Mouse (Mus musculus) CH12.LX (cell line): ENCODE results near the gene C1ra. TPM values are rescaled to one million over a fixed set of nuclear protein-coding genes. Genes with fewer than 3 reads are reported as not detected.

Experiments used
- DNase-seq: peaks from one replicate; pipeline ENCODE4 v3.0.0-alpha.2; 2013; ENCODE audit errors: extremely low read depth
- H3K27ac ChIP-seq: 2 replicates; pipeline ENCODE4 v1.5.1; 2012; ENCODE audit warnings: low read depth, mild to moderate bottlenecking, control low read depth, moderate library complexity; ENCODE audit not compliant: insufficient read depth
- H3K27me3 ChIP-seq: replicated peaks from 2 replicates; pipeline ENCODE3; 2012; ENCODE audit warnings: inconsistent platforms
- H3K36me3 ChIP-seq, 2 experiments: replicated peaks in 1 of 2; 2 replicates each; pipeline versions ENCODE3 to v1.6.1; 2012; ENCODE audit warnings: inconsistent platforms in 1 of 2, low read length in 1 of 2, mild to moderate bottlenecking in 1 of 2, mixed read lengths in 1 of 2, moderate library complexity in 1 of 2; ENCODE audit not compliant: control insufficient read depth in 1 of 2, insufficient read depth in 1 of 2
- H3K4me1 ChIP-seq, 2 experiments: 2 replicates each; pipeline ENCODE4 v1.6.1; 2012; ENCODE audit warnings: inconsistent platforms in 1 of 2, moderate library complexity in 1 of 2; ENCODE audit not compliant: insufficient read depth in 2 of 2, control insufficient read depth in 1 of 2
- H3K4me2 ChIP-seq: 2 replicates; pipeline ENCODE4 v1.6.1; 2012; ENCODE audit warnings: low read depth, mild to moderate bottlenecking, control low read depth; ENCODE audit not compliant: poor library complexity, insufficient read depth, severe bottlenecking
- H3K4me3 ChIP-seq, 3 experiments: fragments of 150-350 bp in 1 of 3; sonication (generic) in 1 of 3; replicated peaks in 1 of 3; 2 replicates each; pipeline versions ENCODE3 to v1.5.1; 2011 to 2012; ENCODE audit warnings: low read depth in 2 of 3, low read length in 2 of 3, mild to moderate bottlenecking in 2 of 3, moderate library complexity in 2 of 3, control low read depth in 1 of 3, improper control_type of control experiment in 1 of 3, inconsistent platforms in 1 of 3, mixed read lengths in 1 of 3; ENCODE audit not compliant: poor library complexity in 1 of 3
- H3K79me2 ChIP-seq: replicated peaks from 2 replicates; pipeline ENCODE4 v1.6.1; 2012; ENCODE audit warnings: mild to moderate bottlenecking, moderate library complexity; ENCODE audit not compliant: control insufficient read depth, poor library complexity, insufficient read depth, severe bottlenecking; ENCODE audit errors: extremely low read depth
- H3K9ac ChIP-seq: 2 replicates; pipeline ENCODE4 v1.6.1; 2012; ENCODE audit warnings: low read depth, mild to moderate bottlenecking, control low read depth, moderate library complexity; ENCODE audit not compliant: insufficient read depth
- H3K9me3 ChIP-seq: replicated peaks from 2 replicates; pipeline ENCODE3; 2012; ENCODE audit warnings: low read length, inconsistent platforms, mixed read lengths
- CHD2 ChIP-seq: IDR thresholded peaks from 2 replicates; pipeline ENCODE4 v1.6.1; 2011; ENCODE audit warnings: low read length, improper control_type of control experiment
- CTCF ChIP-seq, 2 experiments: IDR thresholded peaks in 1 of 2; conservative IDR thresholded peaks in 1 of 2; 2 replicates each; pipeline ENCODE4 v1.5.1; 2011 to 2012; ENCODE audit warnings: low read depth in 2 of 2, low read length in 2 of 2, improper control_type of control experiment in 1 of 2, inconsistent platforms in 1 of 2, mild to moderate bottlenecking in 1 of 2, moderate library complexity in 1 of 2
- E2F4 ChIP-seq: IDR thresholded peaks from 2 replicates; pipeline ENCODE4 v1.6.1; 2011; ENCODE audit warnings: low read depth, low read length, improper control_type of control experiment; ENCODE audit not compliant: insufficient replicate concordance
- ELF1 ChIP-seq: IDR thresholded peaks from 2 replicates; pipeline ENCODE4 v1.6.1; 2014; ENCODE audit warnings: low read depth, mild to moderate bottlenecking, inconsistent platforms, low read length, improper control_type of control experiment
- EP300 ChIP-seq: IDR thresholded peaks from 2 replicates; pipeline ENCODE4 v1.6.1; 2011; ENCODE audit warnings: low read length, improper control_type of control experiment
- GABPA ChIP-seq: IDR thresholded peaks from 2 replicates; pipeline ENCODE4 v1.6.1; 2012; ENCODE audit warnings: low read depth, low read length, improper control_type of control experiment, inconsistent platforms; ENCODE audit not compliant: insufficient replicate concordance
- HCFC1 ChIP-seq: IDR thresholded peaks from 2 replicates; pipeline ENCODE4 v1.6.1; 2012; ENCODE audit warnings: low read depth, mild to moderate bottlenecking, inconsistent platforms, low read length, improper control_type of control experiment
- IRF4 ChIP-seq: IDR thresholded peaks from 2 replicates; pipeline ENCODE4 v1.6.1; 2014; ENCODE audit warnings: low read depth, mild to moderate bottlenecking, inconsistent platforms, low read length, improper control_type of control experiment
- MAFK ChIP-seq: IDR thresholded peaks from 2 replicates; pipeline ENCODE4 v1.6.1; 2011; ENCODE audit warnings: low read length, improper control_type of control experiment; ENCODE audit not compliant: insufficient replicate concordance
- MAZ ChIP-seq: IDR thresholded peaks from 2 replicates; pipeline ENCODE4 v1.6.1; 2012; ENCODE audit warnings: low read depth, mild to moderate bottlenecking, inconsistent platforms, low read length, improper control_type of control experiment, moderate library complexity
- MEF2A ChIP-seq: IDR thresholded peaks from 2 replicates; pipeline ENCODE4 v1.6.1; 2014; ENCODE audit warnings: low read depth, mild to moderate bottlenecking, inconsistent platforms, low read length, improper control_type of control experiment, borderline replicate concordance
- MYC ChIP-seq: IDR thresholded peaks from 2 replicates; pipeline ENCODE4 v1.6.1; 2011; ENCODE audit warnings: low read depth, mild to moderate bottlenecking, improper control_type of control experiment, low read length
- NELFE ChIP-seq: IDR thresholded peaks from 2 replicates; pipeline ENCODE4 v1.6.1; 2011; ENCODE audit warnings: low read depth, low read length, improper control_type of control experiment
- NRF1 ChIP-seq: IDR thresholded peaks from 2 replicates; pipeline ENCODE4 v1.6.1; 2014; ENCODE audit warnings: low read depth, mild to moderate bottlenecking, inconsistent platforms, low read length, improper control_type of control experiment, moderate library complexity
- POLR2A ChIP-seq: IDR thresholded peaks from 2 replicates; pipeline ENCODE4 v1.6.1; 2011; ENCODE audit warnings: low read depth, mild to moderate bottlenecking, improper control_type of control experiment, low read length
- POLR2AphosphoS2 ChIP-seq: IDR thresholded peaks from 2 replicates; pipeline ENCODE4 v1.6.1; 2011; ENCODE audit warnings: low read depth, low read length, improper control_type of control experiment
- SIN3A ChIP-seq: IDR thresholded peaks from 2 replicates; pipeline ENCODE4 v1.6.1; 2012; ENCODE audit warnings: low read length, improper control_type of control experiment, inconsistent platforms
- TBP ChIP-seq: conservative IDR thresholded peaks from 2 replicates; pipeline ENCODE4 v1.6.1; 2011; ENCODE audit warnings: low read depth, low read length, improper control_type of control experiment
- TCF12 ChIP-seq: IDR thresholded peaks from 2 replicates; pipeline ENCODE4 v1.6.1; 2014; ENCODE audit warnings: low read depth, mild to moderate bottlenecking, inconsistent platforms, low read length, improper control_type of control experiment
- UBTF ChIP-seq: IDR thresholded peaks from 2 replicates; pipeline ENCODE4 v1.6.1; 2012; ENCODE audit warnings: low read depth, mild to moderate bottlenecking, inconsistent platforms, low read length, improper control_type of control experiment, moderate library complexity
- USF2 ChIP-seq: conservative IDR thresholded peaks from 2 replicates; pipeline ENCODE4 v1.6.1; 2011; ENCODE audit warnings: low read depth, low read length, improper control_type of control experiment
- ZKSCAN1 ChIP-seq: IDR thresholded peaks from 2 replicates; pipeline ENCODE4 v1.6.1; 2012; ENCODE audit warnings: low read depth, inconsistent platforms, low read length, improper control_type of control experiment, borderline replicate concordance
- ZMIZ1 ChIP-seq: IDR thresholded peaks from 2 replicates; pipeline ENCODE4 v1.6.1; 2012; ENCODE audit warnings: low read depth, mild to moderate bottlenecking, inconsistent platforms, low read length, improper control_type of control experiment
- ZNF384 ChIP-seq: IDR thresholded peaks from 2 replicates; pipeline ENCODE4 v1.6.1; 2012; ENCODE audit warnings: low read depth, low read length, improper control_type of control experiment, inconsistent platforms
- dilution Hi-C: fragments of 300-500 bp; cut with MboI; formaldehyde crosslinking; loops from 2 replicates; pipeline ENCODE4 v1.14.3; 2020; ENCODE audit warnings: low sequenced_read_pairs; ENCODE audit not compliant: extremely low pct_unique_long_range_greater_than_20kb, extremely low pct_ligation_motif_present
- in situ Hi-C: fragments of 300-500 bp; cut with MboI; formaldehyde crosslinking; loops from 3 replicates; pipeline ENCODE4 v1.14.3; 2019; ENCODE audit warnings: low sequenced_read_pairs, low pct_ligation_motif_present, low pct_unique_long_range_greater_than_20kb, mixed read lengths
- polyA plus RNA-seq: library from polyadenylated mRNA; unstranded; fragments of >175 nt; gene quantifications from 2 replicates; pipeline ENCODE4 v1.2.1, GENCODE M21; 2012; ENCODE audit warnings: low read depth; ENCODE audit not compliant: insufficient read length
- total RNA-seq, 2 experiments: library from RNA; depleted of rRNA; stranded (reverse); fragments of 300-350 nt in 1 of 2; fragments of >200 nt in 1 of 2; gene quantifications; 2 replicates each; pipeline ENCODE4 v1.2.3; 2012 to 2014

The C1ra gene
- total and polyA plus RNA-seq, 3 experiments = 8.4 to 21.9 (median 19.8) TPM

GRCm38 (mm10) chr6:124478874-124479572, 33.2 kb upstream of the C1ra start:
- Histone ChIP-seq H3K4me2 (peak overlapping the region; percentile 57; the same call in 1 of the 2 replicates), H3K27ac (peak overlapping the region; percentile 78), H3K4me1 (peaks cover 16 to 42% of the 10 kb centered on the region in 2 experiments), H3K27me3 (peaks cover 19% of the 10 kb centered on the region), H3K36me3 (no peaks in the 10 kb centered on the region), H3K4me3 (no peak overlapping the region), H3K9me3 (no peaks in the 10 kb centered on the region), H3K79me2 (peaks cover 4% of the 10 kb centered on the region; the same call in 1 of the 2 replicates), H3K9ac (no peak overlapping the region; the same call in 1 of the 2 replicates)
- no peak for DNase-seq
- TF ChIP-seq POLR2AphosphoS2 (peak; percentile 91), UBTF (no peak), EP300 (no peak), ZMIZ1 (peak; percentile 10; the same call in 1 of the 2 replicates), ZNF384 (no peak), MYC (0 out of 2 replicates have a peak, but pooled peaks have one; percentile 32)
- dilution Hi-C loops = no loop called here
- in situ Hi-C loops = loop anchor here (10.0 kb wide), 1 partner anchor 66 kb away; the partner anchor contains the start of gene C1s1

GRCm38 (mm10) chr6:124479573-124479930, 32.7 kb upstream of the C1ra start:
- Histone ChIP-seq H3K27ac (no peak overlapping the region), H3K4me1 (peaks cover 15 to 41% of the 10 kb centered on the region in 2 experiments), H3K9ac (no peak overlapping the region), H3K4me2 (no peak overlapping the region), H3K4me3 (no peak overlapping the region), H3K27me3 (peaks cover 15% of the 10 kb centered on the region), H3K9me3 (no peaks in the 10 kb centered on the region), H3K79me2 (peaks cover 4% of the 10 kb centered on the region; the same call in 1 of the 2 replicates), H3K36me3 (no peaks in the 10 kb centered on the region)
- no peak for TF ChIP-seq E2F4
- no peak for TF ChIP-seq MAZ
- TF ChIP-seq NELFE = no peak
- TF ChIP-seq ZKSCAN1 = no peak
- TF ChIP-seq NRF1 = no peak
- TF ChIP-seq POLR2AphosphoS2 = peak; percentile 83
- 0 out of 2 replicates have a peak, but pooled peaks have one; percentile 2 for TF ChIP-seq IRF4
- TF ChIP-seq USF2 = no peak
- no peak for TF ChIP-seq SIN3A
- TF ChIP-seq MEF2A = no peak
- no peak for TF ChIP-seq MAFK
- no peak for TF ChIP-seq ELF1
- no peak for TF ChIP-seq CTCF (conservative IDR thresholded peaks at IDR 0.05 in 1 of 2, IDR thresholded peaks at IDR 0.05 in 1 of 2; ENCODE audit: low read depth in 2 of 2, low read length in 2 of 2)
- no peak for TF ChIP-seq UBTF
- TF ChIP-seq TBP = no peak
- no peak for TF ChIP-seq TCF12
- TF ChIP-seq CHD2 = no peak; the same call in 1 of the 2 replicates
- no peak; the same call in 1 of the 2 replicates for TF ChIP-seq ZMIZ1
- TF ChIP-seq GABPA = no peak
- TF ChIP-seq POLR2A = peak; percentile 47
- TF ChIP-seq MYC = no peak
- TF ChIP-seq HCFC1 = no peak
- dilution Hi-C loops = no loop called here
- in situ Hi-C loops = loop anchor here (10.0 kb wide), 1 partner anchor 65 kb away; the partner anchor contains the start of gene C1s1
- peak; percentile 56 for DNase-seq
